Mouse (Mus musculus) brown adipose tissue, adult 24 weeks (tissue): ENCODE data around the gene Gm11084. TPM values are rescaled to one million over a fixed set of nuclear protein-coding genes. Genes with fewer than 3 reads are reported as not detected.

Experiments
- polyA plus RNA-seq: library from polyadenylated mRNA; stranded (reverse); fragments of >200 nt; gene quantifications from 2 replicates; pipeline ENCODE4 v1.2.4, GENCODE M21; 2012; ENCODE audit not compliant: missing spikeins, insufficient read depth, insufficient read length

Gm11084 gene
- polyA plus RNA-seq, 1 experiment, result not detected

Other genes starting within 250 kb of the Gm11084 start
- gene Sp3, start 6.3 kb downstream of the Gm11084 start, polyA plus RNA-seq, result 42.7 and 45.9 TPM in 2 replicates
- 68.3 and 79.2 TPM in 2 replicates for gene Ola1, start 232.2 kb upstream of the Gm11084 start, polyA plus RNA-seq